Mouse (Mus musculus) mouse trophoblast stem cell (cell line): Measurements from ENCODE around the gene Ksr1.

Experiments
- in situ Hi-C, 2 experiments: fragments of 300-500 bp; cut with MseI, MboI; formaldehyde crosslinking; loops; 2 replicates in 1 of 2; 3 replicates in 1 of 2; pipeline ENCODE4 v1.15.1; 2025

The Ksr1 gene

DNA sequence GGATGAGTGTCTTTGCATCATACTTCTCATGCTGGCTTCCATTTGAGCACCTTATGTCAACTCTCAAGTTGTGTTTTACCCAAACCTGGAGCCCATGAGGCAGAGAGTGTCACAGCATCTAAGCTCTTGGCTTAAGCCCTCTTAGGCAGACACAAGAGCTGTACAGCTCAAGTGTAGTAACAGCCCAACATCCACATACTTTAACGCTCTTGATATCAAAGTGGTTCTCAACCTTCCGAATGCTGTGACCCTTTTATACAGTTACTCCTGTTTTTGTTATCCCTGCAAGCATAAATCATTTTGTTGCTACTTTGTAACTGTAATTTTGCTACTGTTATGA lies 80.0 kb downstream of the Ksr1 start:
- in situ Hi-C loops: no loop called here

GRCm38 (mm10) chr11:79065463-79066190 lies 80.6 kb downstream of the Ksr1 start:
- in situ Hi-C loops: no loop called here

GRCm38 (mm10) chr11:79064311-79064710 lies 81.9 kb downstream of the Ksr1 start:
- in situ Hi-C loops: no loop called here

DNA sequence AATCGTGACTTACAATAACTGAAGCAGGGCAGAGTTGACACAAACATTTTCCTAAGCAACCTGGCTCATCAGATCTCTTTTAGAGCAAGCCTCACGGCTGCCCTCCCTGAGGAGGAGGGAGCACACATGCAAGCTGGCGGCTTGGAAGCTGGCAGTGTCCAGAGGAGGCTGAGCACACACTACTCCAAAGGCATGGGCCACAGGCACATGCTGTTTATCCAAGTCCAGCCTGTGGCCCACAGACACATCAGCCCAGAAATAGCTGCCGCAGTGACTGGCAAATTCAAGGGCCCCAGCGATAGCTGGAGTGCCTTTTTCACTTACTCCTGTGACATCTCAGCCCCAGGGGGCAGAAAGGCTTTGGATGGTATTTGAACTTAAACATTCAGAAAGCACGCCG lies 82.6 kb downstream of the Ksr1 start:
- in situ Hi-C loops: no loop called here

DNA sequence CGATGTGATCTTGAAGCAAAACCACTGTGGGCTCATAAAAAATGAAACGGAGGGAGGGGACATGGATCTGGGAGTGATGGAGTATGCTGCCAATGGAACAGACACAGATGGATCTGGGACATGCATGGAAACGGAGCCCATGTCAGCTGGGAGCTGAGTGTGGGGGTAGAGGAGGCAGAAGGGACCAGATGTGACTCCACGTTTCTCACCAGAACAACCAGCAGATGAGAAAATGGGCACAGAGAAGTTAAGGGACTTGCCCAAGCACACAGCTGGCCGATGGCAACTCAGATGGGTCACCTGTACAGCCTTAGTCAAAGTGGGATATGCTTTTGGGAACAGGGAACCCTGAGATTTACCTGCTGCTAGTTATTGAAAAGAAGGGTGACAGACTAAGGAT lies 83.3 kb downstream of the Ksr1 start:
- in situ Hi-C loops: no loop called here

DNA sequence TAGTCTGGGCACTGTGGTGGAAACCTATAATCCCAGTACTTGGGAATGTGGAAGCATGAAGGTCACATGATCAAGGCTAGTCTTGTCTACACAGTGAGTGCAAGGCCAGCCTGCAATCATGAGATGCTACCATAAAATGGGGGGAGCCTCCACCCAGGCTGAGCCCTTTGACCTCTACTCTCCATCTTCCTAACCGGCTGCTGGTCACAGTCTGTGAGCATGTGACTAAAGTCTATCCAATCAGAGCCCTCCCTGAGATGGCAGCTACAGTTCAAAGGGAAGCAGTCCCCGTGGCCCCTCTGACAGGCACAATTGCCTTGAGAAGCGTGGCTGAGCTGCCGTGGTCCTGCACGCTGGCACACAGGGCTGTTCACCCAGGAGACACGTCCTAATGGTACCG lies 84.4 kb downstream of the Ksr1 start:
- in situ Hi-C loops: no loop called here

DNA sequence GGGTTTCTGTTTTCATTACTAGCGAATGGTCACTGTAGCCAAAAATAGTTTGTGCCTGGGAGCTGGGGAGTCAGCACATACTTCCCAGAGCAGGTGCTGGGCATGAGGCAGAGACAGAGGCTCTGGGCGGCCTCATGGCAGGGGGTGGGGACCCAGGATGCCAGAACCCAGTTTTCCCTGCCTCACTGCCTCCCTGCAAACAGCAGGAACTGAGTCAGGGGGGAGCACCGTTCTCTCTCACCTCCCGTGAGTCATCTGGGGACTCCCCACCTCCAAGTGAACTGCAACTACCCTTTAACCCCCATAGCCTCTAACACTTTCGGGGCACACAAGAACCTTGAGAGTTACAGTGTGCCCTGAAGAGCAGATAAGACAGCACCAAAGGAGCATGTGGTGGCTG lies 86.4 kb downstream of the Ksr1 start:
- in situ Hi-C loops: no loop called here

GRCm38 (mm10) chr11:79059062-79059461 lies 87.1 kb downstream of the Ksr1 start:
- in situ Hi-C loops: no loop called here

- in situ Hi-C loops: no loop called here
These were observed 87.6 kb downstream of the Ksr1 start for GRCm38 (mm10) chr11:79058610-79059009.

GRCm38 (mm10) chr11:79057809-79058208 lies 88.4 kb downstream of the Ksr1 start:
- in situ Hi-C loops: no loop called here

- in situ Hi-C loops: no loop called here
These were observed 89.3 kb downstream of the Ksr1 start for GRCm38 (mm10) chr11:79056891-79057290.

DNA sequence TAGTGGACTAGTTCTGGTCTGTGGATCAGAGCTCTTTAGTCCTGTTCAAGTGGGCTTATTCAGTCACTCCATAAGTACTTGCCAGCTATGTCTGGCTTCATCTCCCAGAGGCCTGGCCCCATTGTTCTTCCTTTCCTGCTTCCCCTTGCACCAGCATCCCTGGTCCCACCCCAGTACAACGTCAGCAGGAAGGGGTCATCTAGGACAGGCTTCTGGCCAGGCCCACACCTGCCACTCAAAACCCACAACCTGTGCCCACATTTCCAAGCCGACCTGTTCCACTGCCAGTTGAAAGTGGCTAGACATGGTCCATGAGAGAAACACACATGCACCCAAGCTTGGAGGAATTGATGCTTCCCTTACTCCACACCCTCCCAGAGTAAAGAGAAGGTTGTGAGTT lies 90.2 kb downstream of the Ksr1 start:
- in situ Hi-C loops: no loop called here

- in situ Hi-C loops: no loop called here
These were observed 91.0 kb downstream of the Ksr1 start for GRCm38 (mm10) chr11:79055161-79055560.

DNA sequence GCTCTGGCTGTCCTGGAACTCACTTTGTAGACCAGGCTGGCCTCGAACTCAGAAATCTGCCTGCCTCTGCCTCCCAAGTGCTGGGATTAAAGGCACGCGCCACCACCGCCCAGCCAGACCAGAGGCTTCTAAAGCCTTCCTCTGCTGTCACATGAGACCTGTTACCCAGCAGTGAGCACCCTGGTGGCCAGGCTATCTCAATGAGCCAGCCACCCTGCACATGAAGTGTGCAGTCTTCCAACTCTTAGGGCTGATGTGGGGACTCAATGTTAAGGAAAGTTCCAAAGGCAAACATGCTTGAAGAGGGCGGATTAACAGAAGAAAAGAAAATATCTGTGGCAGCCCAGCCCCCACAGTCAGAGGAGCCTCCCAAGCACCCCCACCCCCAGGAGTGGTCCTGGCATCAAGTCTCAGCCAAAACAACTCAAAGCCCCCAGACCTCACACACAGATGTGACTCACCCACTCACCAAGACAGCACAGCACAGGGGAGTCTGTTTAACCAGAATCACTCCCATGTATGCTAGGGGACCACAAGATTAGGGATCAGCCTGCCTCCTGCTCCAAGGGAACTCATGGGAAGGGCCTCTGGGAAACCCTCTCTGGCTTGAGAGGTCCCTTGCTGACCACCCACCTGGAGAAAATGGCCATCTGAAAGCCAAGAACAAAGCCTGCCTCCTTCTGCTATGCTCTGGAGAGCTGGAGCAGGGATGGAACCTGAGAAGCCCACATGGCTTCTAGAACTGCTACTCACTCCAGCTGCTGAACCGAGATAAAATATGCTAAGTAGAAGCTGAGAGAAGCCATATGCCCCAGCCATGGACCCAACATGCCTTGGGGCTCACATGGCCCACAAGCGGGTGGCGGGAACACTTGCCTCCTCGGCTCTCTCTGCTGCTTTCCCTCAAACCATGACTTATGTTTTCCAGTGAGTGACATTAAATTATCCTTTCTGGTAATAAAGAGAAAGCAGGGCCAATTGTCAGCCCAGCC lies 91.8 kb downstream of the Ksr1 start:
- in situ Hi-C loops: no loop called here

DNA sequence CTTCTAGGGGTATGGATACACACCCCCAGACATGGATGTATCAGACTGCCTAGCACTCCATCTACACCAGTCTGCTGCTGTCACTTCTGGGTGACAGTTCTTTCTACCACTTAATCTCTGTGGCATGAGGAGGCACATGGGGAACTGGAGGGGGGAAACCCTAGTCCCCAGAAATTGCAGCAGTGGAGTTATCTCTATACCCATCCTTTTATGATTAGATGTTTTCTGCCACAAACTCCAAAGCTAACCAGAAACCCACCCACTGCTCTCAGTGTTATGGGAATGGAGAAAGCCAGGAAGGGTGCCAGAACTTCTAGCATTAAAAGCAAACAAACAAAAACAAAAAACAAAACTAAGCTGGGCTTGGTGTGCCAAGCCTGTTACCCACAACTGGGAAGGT lies 92.8 kb downstream of the Ksr1 start:
- in situ Hi-C loops: no loop called here

DNA sequence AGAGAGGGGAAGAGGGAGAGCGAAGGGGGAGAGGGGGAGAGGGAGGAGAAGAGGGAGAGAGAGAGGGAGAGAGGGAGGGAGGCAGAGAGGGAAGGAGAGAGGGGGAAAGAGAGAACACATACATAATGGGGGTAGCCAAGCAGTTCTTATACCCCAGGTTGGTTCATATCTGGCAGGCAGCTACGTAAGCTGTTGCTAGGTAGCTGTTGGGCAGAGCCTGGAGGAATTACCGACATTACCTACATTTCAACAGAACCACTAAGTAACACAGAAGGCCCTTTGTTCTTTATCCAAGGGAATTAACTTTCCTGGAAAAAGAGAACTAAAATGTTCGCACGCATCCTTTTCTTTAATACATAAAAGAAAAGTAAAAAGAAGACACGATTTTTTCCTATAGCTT lies 93.4 kb downstream of the Ksr1 start:
- in situ Hi-C loops: no loop called here

DNA sequence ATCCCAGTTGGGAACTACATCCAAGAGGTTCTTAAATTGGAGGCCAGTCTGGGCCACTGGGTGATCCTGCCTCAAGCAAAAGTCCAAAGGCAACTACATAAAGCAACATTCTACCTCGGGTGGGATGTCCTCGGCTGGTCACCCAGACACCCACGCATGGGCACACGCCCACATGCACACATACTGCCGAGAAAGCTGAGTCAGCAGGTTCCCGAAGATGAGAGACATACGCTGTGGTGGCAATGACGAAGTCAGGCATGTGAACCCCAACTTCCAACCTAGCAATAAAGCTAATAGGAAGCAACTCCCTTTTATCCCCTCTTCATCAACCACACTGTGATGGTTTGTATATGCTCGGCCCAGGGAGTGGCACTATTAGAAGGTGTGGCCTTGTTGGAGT lies 94.7 kb downstream of the Ksr1 start:
- in situ Hi-C loops: no loop called here

DNA sequence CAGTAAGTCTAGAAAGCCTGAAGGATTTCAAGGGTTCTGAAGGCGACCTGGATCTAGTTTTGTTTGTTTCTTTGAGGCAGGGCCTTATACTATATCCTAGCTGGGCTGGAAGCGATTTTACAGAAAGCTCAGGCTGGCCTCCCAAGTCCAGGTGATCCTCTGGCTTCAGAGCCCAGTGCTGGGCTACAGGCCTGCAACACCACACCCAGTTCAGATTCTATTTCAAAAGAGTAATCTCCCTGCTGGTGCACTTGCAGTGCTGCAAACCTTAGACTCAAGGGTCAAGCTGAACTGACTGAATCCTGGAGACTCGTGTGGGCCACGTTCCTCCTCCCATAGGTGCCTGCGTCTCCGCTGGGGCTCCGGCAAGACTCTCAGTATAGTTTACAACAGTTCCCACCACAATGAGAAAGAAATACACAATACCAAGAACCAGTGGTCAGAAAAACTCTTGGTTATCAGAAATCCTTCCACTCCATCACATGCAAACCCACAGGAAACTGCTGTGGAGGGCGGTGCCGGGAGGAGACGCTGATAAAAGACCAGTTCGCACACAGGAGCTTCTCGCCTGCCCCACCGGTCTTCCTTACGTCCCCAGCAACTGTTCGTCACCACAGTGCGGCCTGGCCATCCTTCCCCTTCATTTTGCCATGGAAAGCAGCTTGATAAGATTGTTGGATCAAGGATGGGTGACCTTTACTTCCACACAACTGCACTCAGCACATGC lies 95.3 kb downstream of the Ksr1 start:
- in situ Hi-C loops: no loop called here

DNA sequence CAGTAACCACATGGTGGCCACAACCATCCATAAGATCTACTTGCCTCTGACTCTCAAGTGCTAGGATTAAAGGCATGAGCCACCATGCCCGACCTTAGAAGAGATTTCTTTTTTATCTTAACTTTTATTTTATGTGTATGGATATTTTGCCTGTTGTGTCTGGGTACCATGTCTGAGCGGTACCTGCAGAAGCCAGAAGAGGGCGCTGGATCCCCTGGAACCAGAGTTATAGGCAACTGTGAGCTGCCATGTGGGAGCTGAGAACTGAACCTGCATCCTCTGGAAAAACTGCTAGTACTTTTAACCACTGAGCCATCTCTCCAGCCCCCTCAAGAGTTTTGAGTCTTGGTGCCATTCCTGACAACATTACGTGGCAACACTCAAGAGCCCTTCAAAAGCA lies 97.3 kb downstream of the Ksr1 start:
- in situ Hi-C loops: no loop called here

GRCm38 (mm10) chr11:79047180-79047727 lies 99.0 kb downstream of the Ksr1 start:
- in situ Hi-C loops: no loop called here

DNA sequence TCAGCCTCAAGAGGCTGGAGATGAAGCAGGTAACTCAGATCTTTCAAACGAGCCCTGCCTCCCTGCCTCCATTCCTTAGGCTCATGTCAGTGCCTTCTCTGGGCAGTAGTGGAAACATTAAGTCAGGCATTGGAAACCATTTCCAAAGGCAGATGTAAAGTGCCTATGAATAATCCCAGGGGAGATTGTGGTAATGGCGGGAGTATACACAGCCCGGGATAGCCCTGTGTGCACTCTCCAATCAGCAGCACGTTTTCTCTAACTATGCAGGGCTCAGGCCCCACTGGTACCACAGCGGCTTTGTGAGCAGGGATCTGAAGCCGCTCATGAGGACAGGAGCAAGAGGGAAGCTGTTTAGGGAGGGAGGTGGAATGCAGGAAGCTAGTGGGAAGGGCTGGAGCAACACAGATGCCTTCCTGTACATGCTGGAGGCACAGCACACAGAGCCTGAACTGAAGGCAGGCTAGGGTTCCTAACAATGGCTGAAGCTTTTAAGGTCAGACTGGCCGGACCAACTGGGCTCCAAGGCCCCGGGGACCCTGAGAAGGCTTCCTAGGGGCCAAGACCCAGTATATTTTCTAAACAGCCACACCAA lies 99.5 kb downstream of the Ksr1 start:
- in situ Hi-C loops: no loop called here

- in situ Hi-C loops: no loop called here
These were observed 101.0 kb downstream of the Ksr1 start for GRCm38 (mm10) chr11:79045231-79045630.
